Mouse (Mus musculus) heart, adult 9 months (tissue): ENCODE data around the gene Wnt5b.

Experiments
- DNase-seq, 2 experiments: peaks; one replicate each; pipeline ENCODE4 v3.0.0; 2022; ENCODE audit warnings: low spot score in 2 of 2

The Wnt5b gene

DNA sequence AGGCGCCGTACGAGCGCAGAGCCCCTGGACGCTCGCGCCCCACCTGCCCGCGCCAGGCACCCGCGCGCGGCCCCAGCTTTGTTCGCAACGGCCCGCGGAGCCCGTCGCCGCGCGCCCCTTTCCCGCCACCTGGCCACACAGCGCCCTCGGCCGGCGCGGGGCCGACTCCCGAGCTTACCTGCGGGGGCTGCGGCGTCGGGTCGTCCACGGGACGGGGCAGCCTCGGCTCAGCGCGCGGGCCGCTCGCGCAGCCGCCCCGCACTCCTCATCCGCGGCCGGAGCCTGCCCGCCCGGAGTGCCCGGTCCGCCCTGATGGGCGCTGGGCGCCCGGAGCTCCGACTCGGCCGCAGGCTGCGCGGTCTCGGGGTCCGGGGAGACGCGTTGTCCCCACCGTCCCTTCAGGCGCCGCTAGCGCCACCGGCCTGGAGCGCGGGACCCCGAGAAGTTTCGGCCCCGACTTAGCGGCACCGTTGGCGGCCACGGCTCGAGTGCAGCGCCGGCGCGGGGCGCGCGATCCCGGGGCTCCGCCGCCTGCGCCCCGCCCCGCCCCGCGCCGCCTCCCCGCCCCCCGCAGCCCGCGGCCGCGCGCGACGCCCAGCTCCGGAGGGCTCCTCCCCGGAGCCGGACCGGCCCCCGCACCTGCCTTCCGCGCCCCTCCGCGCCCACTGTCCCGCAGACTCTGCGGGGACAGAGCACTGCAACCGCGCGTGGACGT is at the start of gene Wnt5b:
TSS of gene Wnt5b (minus strand) at position 545 of the 715 bp plus-strand sequence.
- no peak for DNase-seq

DNA sequence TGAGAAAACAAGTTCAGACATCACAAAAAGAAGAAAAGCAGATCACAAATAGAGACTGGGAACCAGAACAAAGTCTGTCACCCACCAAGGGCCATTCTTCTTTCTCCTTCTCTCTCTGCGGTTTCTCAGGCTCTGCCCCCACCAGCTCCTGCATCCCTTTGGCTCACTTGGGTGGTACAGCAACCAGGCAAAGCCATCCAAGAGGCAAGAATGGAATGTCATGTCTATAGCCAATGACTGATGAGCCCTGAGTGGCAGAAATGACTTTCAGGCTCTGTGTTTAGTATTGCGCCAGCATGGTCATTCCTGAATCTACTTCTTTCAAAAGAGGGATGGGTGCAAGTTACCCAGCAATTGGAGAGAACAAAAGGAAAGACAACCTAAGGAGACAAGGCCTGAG is 46.7 kb upstream of the Wnt5b start:
- no peak for DNase-seq

DNA sequence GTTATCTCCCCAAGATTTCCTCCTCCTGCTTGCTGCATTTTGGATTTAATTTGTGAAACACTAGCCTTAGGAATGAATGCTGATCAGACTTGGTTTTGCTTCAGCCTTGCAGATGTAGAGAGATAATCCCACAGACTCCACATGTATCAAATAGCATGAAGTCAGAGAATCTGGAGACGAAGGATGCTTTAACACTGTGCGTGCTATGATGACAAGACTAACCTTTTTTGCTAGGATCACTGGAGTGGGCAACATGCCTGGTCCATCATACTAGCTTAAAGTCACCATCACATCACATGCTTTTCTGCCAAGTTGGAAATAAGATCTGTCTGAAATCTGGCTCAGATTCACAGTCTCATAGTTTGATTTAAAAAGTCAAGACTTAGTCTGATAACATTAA is 43.8 kb upstream of the Wnt5b start:
- DNase-seq, result no peak

DNA sequence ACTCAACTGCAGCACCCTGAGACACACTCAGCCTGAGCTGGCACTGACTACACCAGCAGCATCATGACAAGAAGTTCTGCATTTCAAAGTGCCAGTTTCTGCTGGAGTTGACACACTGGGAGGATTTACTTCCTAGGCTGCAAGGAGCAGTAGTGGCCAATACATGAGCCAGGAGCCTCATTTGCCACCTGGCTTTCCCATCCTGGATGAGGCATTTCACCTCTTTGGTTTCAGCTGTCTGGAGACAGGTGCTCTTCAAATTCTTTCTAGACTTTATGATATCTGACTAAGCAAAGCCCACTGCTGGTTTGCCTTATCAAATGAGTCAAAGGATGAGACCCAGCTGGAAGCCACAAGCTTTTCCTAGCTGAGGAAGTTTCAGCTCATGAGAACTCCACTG is 43.3 kb upstream of the Wnt5b start:
- no peak for DNase-seq

DNA sequence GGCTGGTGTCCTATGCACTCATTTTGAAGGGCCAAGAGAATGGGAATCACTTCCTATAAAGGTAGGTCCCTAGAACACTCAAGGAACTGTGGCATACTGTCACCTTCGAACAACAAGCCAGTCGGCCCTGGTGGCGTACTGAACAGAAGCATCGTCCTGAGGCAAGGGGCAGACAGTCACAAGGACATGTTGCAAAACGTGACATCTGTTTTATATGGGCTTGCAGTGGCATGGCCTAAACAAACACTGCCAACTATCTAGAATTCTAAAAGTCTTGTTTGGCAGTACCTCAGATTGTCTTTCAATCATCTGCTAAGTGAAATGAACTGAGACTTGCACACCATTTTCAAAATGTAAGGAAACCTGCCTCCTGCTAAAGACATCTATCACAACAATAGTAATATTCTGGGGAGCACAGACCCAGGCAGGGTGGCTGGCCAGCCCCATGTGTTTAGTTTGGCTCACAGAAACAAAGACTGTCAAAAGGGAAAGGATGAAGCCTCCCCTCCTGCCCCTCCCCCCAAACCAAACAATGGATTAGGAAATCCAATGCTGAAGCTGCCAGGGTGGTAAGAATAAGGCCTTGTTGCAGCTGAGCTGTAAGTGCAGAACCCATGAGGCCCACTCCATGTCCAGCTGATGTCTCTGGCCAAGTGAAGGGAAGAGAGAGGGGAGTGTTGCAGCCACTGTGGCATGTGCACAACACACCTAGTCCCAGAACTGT is 41.7 kb upstream of the Wnt5b start:
- DNase-seq, result peak; percentile 44 to 50

DNA sequence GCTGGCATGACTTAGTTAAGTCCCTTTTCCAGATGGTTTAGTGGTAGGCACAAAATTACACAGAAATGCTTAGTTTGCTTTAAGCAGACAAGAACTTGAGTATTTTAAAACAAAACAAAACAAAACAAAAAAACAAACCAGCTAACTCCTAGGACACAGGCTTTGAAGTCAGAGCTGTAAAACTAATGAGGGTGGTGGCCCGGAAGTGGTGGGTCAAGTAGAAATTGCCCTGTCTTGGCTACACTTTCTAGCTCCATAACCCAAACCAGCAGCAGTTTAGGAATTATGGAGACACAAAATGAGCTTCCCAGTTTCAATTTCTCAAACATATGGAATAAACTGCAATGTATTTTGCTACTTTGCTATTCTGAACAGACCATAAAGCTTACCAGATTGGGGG is 39.9 kb upstream of the Wnt5b start:
- DNase-seq, result no peak

DNA sequence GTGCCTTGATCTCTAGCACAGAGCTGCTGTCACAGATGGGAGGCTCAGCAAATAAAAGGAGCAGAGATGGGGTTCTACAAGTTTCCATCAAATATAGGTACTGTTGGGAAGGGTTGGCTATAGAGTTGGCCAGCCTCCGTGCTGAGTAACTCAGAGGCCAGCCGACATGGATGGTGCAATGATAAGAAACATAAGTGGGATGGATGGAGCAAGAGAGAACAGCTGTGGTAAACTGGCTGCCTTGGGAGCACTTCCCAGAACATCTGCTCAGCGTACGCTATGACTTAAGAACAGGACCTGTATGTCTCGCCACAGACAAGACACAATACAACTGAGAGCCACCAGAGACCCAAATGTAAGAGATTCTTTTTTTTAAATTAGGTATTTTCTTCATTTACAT is 39.0 kb upstream of the Wnt5b start:
- no peak for DNase-seq

DNA sequence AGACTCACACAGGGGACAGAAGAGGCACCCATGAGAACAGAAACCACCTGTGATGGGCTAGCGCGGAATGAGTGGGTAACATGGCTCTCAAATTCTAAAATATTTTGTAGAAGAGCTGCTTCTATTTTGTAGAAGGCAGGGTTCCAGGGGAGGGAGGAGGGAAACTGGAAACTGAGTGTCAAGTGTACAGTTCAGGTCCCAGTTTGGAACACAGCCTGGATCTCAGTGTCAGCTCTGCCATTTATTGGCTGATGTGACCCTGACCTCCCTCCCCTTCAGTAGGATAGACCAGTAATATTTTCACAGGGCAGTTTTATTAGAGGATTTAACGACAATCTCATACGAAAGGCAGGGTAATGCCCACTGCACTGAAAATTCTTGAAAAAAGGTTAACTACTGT is 32.6 kb upstream of the Wnt5b start:
- no peak for DNase-seq

DNA sequence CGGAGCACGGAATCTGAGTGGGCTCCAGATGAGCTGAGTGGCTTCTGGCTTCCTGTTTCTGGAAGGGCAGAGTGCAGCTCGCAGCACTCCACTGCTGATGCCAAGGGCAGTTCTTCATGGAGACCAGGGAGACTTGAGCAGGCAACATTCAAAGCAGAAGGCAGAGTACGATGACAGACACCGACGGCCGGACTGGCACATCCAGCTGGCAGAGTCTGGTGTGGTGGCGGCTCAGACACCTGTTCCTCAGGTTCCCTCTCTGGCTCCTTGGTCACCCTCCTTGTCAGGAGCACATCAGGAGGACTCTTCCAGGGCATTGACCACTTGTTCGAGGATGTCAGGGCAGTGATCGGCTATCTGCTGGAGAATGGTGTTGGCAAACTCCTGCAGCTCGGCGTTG is 31.2 kb upstream of the Wnt5b start:
- no peak for DNase-seq

DNA sequence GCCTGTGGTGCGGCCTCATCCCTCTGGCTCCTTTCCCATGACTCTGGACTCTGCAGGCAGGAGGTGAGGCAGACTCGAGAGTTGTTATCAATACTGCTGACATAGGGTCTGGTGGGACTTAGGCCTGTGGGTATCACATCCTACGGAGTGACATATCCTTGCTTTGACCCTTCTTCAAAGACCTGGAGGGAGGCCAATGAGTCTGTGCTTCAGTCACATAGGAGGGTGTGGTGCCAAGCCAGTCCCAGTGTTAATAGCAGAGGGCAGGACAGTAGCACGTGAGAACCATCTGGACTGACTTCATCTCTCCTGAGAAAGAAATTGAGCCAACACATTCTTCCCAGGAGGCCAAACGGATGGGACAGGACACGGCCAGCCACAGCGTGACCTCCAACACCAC is 28.1 kb upstream of the Wnt5b start:
- DNase-seq, result peak; percentile 40 to 44

DNA sequence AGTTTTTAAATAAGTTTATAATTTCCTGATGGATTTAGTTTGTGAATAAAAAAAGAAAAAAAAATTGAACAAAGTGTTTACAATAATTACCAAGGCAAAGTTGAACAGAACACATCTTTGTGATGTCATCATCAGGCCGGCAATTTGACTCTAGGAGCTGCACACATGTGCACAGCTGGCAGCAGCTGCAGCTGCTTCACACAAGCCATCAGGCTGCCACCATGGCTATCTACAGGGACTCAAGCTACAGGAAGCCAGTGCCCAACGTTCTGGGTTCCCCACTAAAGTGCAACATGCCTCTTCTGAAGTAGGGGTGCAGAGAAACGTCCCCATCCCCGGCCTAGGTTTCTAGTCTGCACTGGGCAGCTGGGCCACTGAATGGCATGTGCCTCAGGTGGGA is 26.6 kb upstream of the Wnt5b start:
- no peak for DNase-seq

DNA sequence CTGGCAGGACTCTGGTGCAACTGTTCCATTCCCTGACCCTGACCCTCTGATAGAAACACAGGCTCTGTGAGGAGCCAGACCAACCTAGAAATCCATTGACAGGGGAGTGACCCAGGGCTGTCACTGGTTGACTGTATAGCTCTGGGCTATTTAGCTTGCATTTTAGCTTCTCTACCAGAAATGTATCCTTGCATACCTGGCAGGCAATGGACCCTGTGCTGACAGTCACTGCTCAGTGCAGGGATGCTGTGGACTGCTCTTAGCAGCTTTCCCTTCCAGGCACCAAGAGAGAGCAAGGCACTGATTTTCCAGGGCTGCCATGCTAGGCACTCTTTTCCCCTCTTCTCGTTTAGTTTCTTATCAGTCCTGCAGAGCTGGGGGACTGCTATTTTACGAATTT is 24.2 kb upstream of the Wnt5b start:
- no peak for DNase-seq

DNA sequence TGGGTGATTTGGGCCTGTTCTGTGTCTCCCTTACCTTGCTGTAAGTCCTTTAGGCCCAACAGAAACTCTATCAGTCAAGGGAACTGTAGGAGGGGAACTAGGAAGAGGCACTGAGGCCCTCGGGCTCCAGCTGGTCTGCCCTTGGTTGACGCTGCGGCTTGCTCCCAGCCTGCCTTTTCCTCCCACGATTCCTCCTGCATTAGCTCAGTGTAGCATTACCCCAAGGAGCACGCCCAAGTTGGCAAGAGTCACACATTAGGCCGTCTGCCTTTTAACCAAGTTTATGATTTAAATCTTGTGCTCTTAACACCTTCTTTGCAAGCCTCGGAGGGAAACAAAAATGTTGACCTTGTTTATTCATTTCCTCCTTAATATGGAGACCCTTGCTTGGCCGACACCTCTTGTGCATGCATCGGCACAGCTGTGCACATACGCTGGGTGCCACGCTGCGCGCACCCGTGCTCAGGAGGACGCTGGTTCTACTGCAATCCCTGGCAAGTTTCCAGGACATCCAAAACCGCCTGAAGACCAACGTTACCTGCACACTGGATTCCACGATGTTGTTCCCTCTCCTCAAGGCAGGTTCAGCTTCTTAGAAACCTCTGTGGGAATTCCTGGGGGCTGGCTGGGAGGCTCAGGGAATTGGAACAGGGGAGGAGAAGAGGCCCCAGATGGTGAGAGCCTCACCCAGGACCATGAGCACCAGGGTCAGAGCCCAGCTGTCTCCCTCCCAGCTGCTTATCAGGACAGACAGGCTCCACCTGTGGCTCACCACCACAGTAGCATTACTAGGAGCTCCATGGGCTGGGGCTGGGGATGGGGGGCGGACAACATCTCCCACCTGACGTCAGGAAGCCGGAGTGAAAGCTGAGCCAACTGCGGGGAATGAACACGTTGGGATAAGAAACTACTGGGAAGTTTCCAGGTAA is 21.6 kb upstream of the Wnt5b start:
- peak in 1 of 2 experiments; percentile 24 for DNase-seq

DNA sequence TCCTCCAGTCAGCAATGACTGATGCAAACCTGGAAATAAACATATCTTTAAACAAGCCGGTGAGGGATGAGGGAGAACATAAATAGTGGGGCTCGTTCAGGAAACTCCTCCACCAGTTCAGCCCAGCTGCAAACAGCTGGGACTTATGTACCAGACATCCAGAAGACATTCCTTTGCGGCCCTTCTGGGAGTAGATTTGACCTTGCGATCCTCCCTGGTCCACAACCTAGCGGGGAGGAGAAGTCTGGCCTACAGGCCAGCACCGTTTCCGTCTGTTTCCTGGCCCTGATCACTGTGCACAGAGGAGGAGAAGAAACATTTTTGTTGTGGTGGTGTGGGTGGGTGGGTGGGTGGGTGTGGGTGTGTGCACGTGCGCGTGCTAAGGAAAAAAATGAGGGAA is 18.4 kb upstream of the Wnt5b start:
- no peak for DNase-seq

DNA sequence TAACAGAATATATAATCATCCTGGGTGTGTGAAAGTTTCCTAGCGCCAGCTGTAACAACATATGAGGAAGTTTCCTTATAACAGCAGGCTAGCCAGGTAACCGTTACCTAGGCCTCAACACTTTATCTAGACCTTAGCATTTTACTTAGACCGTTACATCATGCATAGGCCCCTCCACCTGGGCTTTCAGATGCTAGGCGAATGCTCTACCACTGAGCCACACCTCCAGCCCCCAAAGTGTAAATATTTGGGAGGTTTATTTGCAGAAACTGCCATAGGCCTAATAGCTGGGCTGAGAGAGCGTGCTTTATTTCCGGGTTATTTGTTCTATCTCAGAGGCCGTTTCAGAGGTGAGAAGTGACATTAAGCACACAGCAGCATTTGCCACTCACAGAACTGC is 14.7 kb upstream of the Wnt5b start:
- no peak for DNase-seq

DNA sequence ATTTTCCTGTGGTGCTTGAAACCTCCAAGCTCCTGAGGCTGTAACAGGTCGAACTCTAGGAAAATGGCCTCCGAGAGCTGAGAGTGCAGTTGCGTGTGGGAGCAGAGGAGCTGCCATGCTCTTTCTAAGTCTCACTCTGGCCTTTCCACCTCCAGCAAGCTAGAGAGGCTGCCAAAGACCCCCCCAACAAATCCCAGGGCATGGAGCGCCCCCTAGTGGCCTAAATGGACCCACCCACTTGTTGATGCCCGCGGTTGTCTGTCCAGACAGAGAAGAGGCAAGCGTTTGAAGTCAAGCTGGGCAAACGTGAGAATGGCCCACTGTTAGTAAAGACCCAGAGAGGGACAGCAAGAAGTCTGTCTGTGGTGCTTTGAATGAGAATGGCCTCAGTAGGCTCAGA is 10.3 kb upstream of the Wnt5b start:
- no peak for DNase-seq

DNA sequence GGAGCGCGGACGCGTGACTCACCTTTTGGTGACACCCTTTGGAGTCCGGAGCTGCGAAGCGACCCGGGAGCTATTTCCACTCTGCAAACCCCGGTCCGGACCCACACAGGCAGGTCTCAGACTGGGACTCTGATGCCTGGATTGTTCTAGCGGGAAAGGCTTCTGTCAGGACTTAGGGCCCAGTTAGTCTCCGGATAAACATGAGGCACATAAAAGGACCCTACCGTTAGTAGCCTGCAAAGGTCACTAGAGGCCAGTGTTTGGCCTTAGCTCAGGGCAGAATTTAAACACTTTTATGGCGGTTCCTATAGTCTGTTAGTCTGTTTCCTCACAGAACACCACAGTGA is 344 bp upstream of the Wnt5b start:
- peak in 1 of 2 experiments; percentile 10 for DNase-seq

DNA sequence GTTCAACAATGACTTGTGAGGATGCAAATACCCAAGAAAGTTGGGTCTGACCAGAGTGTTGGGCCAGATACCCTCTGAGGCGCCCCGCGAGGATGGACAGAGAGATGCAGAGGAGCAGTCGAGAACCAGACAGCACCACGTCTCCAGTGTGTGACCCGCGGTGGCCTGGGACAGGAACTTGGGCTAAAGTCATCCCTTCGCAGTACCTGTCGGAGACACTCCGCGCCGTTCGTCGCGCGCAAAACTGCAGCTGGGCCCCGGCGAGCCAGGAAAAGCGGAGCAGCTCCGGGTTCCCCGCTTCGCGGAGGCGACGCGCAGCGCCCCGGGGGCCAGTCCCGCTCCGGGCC is 718 bp downstream of the Wnt5b start:
- DNase-seq, result no peak

DNA sequence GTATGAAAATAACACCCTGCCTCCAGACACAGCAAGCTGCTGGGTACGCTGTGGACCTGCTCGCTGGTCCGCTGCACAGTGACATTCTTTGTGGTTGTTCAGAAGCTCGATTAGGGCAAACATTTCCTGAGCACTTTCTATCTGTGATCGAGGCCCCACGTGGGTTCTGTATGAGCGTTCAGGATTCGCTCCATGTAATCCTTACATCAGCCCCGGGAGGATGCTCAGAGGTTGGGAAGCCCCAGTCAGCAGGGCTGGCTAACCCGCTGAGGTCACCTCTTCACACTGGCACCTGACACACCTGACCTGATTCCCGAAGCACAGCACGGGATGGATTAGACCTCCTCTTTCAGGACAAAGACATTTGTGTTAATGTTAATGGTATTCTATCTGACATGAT is 8.3 kb downstream of the Wnt5b start:
- DNase-seq, result no peak

DNA sequence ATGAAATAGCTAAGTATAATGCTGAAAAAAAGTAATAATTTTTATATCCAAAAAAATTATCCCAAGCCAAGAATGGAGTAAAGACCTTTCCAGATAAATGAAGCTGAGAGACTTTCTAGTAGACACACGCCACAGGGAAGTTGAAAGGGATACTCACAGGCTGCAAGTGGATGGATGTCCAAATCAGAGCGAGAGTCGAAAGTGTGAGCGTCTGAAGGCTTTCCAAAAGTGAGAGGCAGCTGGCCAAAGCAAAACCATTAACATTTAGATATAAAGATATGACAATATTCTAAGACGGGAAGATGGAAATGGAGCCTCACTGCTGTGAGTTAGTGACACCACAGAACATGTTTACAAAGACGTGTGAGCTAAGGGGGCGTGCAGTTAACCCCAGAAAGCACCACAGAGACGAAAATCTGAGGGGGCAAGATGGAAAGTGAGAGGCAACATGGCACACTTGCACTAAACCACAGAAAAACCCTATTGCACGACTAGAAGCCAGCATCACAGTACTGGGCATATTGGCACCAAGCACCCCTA is 10.9 kb downstream of the Wnt5b start:
- DNase-seq, result no peak

DNA sequence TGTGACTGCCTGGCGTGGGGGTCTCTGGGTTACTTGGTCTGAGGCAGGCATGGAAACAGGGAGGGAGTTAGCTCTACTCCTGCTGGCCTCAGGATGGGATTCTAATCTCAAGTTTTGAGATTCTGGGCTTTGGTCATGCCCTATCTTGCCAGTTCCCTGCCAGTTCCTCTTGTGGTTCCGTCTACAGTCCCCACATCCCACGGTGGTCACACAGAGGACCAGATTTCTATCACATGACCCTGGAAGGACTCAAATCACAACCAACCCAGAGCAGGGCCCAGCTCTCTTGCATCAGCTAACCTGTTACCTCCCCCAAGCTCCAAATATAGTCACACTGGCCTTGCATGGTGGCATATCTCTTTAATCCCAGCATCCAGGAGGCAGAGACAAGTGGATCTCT is 14.5 kb downstream of the Wnt5b start:
- no peak for DNase-seq

DNA sequence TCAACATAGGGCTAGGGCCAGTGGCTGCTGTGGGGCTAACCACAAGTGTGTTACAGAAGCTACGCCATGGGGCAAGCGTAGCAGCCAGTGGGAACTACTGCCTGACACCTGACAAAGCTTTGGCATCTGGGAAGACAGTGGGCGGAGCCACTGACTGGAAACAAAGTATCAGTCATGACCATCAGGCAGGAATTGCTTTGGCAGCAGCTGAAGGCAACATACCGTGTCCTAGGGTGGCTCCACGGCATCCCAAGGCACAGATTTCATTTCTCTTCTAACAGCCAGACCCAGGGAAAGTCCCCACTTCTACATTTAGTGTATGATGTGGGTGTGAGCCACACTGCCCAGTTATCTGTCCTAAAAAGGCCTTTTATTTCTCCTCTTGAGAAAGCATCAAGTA is 17.6 kb downstream of the Wnt5b start:
- no peak for DNase-seq
